Mouse (Mus musculus) CD4-positive naive resting alpha-beta T cell, adult 57 days (primary cell): ENCODE results near the gene Sec22b. TPM values are rescaled to one million over a fixed set of nuclear protein-coding genes. Genes with fewer than 3 reads are reported as not detected.

Experiments used
- total RNA-seq: library from RNA; stranded (reverse); gene quantifications from one replicate; pipeline ENCODE4 v1.2.4, GENCODE M21; 2023

Sec22b gene
- total RNA-seq: 62.4 TPM

DNA sequence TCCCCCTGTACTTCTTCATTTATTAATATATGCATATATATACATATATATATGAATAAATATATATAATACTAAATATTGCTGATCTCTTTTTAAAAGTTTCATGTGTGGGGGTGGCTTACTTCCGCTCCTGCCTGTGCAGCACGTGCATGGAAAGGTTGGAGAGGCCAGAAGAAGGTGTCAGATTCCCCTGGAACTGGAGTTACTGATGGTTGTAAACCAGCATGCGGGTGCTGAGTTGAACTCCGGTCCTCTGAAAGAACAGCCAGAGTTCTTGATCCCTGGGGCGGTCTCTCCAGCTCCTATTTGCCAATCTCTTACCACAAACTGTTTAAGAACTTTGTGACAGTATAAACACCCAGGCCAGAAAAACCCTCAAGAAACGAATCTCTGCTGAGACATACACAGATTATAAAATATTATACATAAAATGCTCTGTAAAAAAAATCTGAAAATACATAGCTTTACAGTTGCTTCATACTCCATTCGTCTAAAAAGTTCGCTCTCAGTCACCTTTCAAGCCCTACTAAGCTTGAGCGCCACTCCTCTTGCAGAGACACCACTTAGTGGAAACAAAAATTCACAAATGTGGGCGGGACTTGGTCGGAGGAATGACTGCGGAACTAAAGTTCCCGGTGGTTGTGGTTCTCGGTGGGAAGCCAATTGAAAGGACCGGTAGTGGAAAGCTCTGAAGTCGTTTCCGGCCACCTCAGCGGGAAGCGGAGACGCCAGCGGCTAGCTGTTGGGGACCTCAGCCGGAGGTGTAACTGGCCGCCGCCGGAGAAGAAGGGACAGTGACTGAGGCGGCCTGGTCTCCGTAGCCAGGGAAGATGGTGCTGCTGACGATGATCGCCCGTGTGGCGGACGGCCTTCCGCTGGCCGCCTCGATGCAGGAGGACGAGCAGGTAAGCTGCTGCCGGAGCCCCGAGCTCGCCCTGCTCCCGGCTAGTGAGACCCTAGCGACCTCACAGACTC is at the start of gene Sec22b:
Sec22b (plus strand) TSS at position 675 of the 975 bp plus-strand sequence.

DNA sequence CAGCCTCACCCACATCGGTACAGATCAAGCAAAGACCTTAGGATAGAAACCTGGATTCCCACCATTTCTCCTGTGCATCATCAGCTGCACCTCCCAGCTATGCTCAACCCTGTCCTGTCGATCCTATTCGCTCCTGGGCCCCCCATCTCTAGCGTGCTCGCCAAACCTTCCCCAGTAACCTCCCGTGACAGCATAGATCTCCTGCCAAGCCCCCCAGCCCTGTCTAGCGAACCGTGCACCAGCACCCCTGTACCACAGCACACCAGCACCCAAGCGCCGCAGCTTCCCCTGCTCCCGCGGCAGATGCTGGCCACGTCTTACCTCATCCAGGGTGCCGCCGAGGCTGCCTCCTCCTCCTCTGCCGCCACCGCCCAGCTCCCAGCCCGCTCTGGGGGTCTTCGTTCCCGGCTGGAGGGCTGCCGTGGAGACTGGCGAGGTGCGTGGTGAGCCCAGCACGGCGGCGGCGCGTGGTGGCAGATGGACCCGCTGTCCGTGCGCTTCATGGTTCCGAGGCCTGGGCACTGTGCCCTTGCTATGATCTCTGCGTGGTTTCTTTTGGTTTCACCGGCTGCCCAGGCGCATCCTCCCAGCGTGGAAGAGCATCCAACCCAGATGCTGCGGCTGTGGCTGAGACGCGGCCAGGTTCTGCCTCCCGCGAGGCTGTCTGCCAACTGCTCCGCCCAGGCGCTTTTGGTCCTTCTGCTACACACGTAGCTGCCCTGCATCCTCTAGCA is 12.7 kb upstream of the Sec22b start, which contains the start of gene Pde4dip:
Pde4dip (minus strand) TSS at position 540 of the 734 bp plus-strand sequence.

Other genes starting within 250 kb of the Sec22b start
- 7.5 TPM for gene Prkab2, start 243.0 kb upstream of the Sec22b start, total RNA-seq
- not detected for gene Gm17651, start 226.5 kb upstream of the Sec22b start, total RNA-seq
- gene Pde4dip, start 12.5 kb upstream of the Sec22b start, total RNA-seq: 22.3 TPM
- 62.4 TPM for gene Notch2, start 112.3 kb downstream of the Sec22b start, total RNA-seq